Mouse (Mus musculus) MEL (cell line): ENCODE measurements around the gene Fnbp1. TPM values are rescaled to one million over a fixed set of nuclear protein-coding genes. Genes with fewer than 3 reads are reported as not detected.

Experiments
- DNase-seq: peaks from one replicate; pipeline ENCODE4 v3.0.0; 2011; ENCODE audit warnings: low read depth, low spot score
- H3K27ac ChIP-seq: 2 replicates; pipeline ENCODE4 v1.5.1; 2012; ENCODE audit warnings: low read depth, mild to moderate bottlenecking, control low read depth, low read length, moderate library complexity; ENCODE audit not compliant: control insufficient read depth
- H3K27me3 ChIP-seq, 2 experiments: fragments of 150-350 bp in 1 of 2; sonication (generic) in 1 of 2; 2 replicates each; pipeline ENCODE4 v1.6.1; 2012; ENCODE audit warnings: low read length in 2 of 2, mild to moderate bottlenecking in 2 of 2, improper control_type of control experiment in 1 of 2, moderate library complexity in 1 of 2; ENCODE audit not compliant: insufficient read depth in 2 of 2, control insufficient read depth in 1 of 2
- H3K36me3 ChIP-seq, 2 experiments: 2 replicates each; pipeline ENCODE4 v1.6.1; 2012 to 2014; ENCODE audit warnings: low read length in 2 of 2, improper control_type of control experiment in 1 of 2, inconsistent platforms in 1 of 2, mild to moderate bottlenecking in 1 of 2; ENCODE audit not compliant: insufficient read depth in 2 of 2, control insufficient read depth in 1 of 2
- H3K4me1 ChIP-seq, 2 experiments: fragments of 150-350 bp in 1 of 2; sonication (generic) in 1 of 2; 2 replicates each; pipeline ENCODE4 v1.6.1; 2012; ENCODE audit warnings: low read length in 2 of 2, improper control_type of control experiment in 1 of 2, mild to moderate bottlenecking in 1 of 2; ENCODE audit not compliant: insufficient read depth in 2 of 2, control insufficient read depth in 1 of 2
- H3K4me3 ChIP-seq, 2 experiments: fragments of 150-350 bp in 1 of 2; sonication (generic) in 1 of 2; 2 replicates each; pipeline ENCODE4 v1.5.1; 2012; ENCODE audit warnings: low read depth in 2 of 2, low read length in 2 of 2, mild to moderate bottlenecking in 2 of 2, moderate library complexity in 2 of 2, control low read depth in 1 of 2, improper control_type of control experiment in 1 of 2; ENCODE audit not compliant: control insufficient read depth in 1 of 2, insufficient read depth in 1 of 2
- H3K79me2 ChIP-seq: 2 replicates; pipeline ENCODE4 v1.6.1; 2012; ENCODE audit warnings: mild to moderate bottlenecking, low read length, moderate library complexity; ENCODE audit not compliant: control insufficient read depth, poor library complexity, insufficient read depth
- H3K9ac ChIP-seq: 2 replicates; pipeline ENCODE4 v1.6.1; 2012; ENCODE audit warnings: low read depth, mild to moderate bottlenecking, control low read depth, low read length, moderate library complexity; ENCODE audit not compliant: control insufficient read depth, poor library complexity, severe bottlenecking
- H3K9me3 ChIP-seq: fragments of 150-350 bp; sonication (generic); replicated peaks from 2 replicates; pipeline ENCODE4 v1.6.1; 2012; ENCODE audit warnings: mild to moderate bottlenecking, low read length, improper control_type of control experiment, moderate library complexity; ENCODE audit not compliant: insufficient read depth
- BHLHE40 ChIP-seq: IDR thresholded peaks from 2 replicates; pipeline ENCODE4 v1.6.1; 2012; ENCODE audit warnings: low read depth, mild to moderate bottlenecking, inconsistent platforms, low read length, improper control_type of control experiment, borderline replicate concordance
- CTCF ChIP-seq, 3 experiments: IDR thresholded peaks in 2 of 3; conservative IDR thresholded peaks in 1 of 3; 2 replicates each; pipeline ENCODE4 v1.5.1; 2011 to 2012; ENCODE audit warnings: low read length in 3 of 3, low read depth in 2 of 3, mild to moderate bottlenecking in 2 of 3, improper control_type of control experiment in 1 of 3, inconsistent platforms in 1 of 3, mixed read lengths in 1 of 3, moderate library complexity in 1 of 3; ENCODE audit not compliant: control insufficient read depth in 1 of 3, insufficient read depth in 1 of 3, poor library complexity in 1 of 3, severe bottlenecking in 1 of 3
- ELF1 ChIP-seq: IDR thresholded peaks from 2 replicates; pipeline ENCODE4 v1.6.1; 2014; ENCODE audit warnings: low read depth, mild to moderate bottlenecking, inconsistent platforms, low read length, improper control_type of control experiment, moderate library complexity
- EP300 ChIP-seq, 2 experiments: IDR thresholded peaks; 2 replicates each; pipeline ENCODE4 v1.6.1; 2011; ENCODE audit warnings: improper control_type of control experiment in 2 of 2, low read length in 2 of 2, low read depth in 1 of 2, mild to moderate bottlenecking in 1 of 2
- GABPA ChIP-seq: IDR thresholded peaks from 2 replicates; pipeline ENCODE4 v1.6.1; 2012; ENCODE audit warnings: low read depth, mild to moderate bottlenecking, inconsistent platforms, low read length, improper control_type of control experiment, moderate library complexity
- GATA1 ChIP-seq: IDR thresholded peaks from 2 replicates; pipeline ENCODE4 v1.6.1; 2011; ENCODE audit warnings: low read depth, low read length, improper control_type of control experiment
- JUND ChIP-seq: IDR thresholded peaks from 2 replicates; pipeline ENCODE4 v1.6.1; 2011; ENCODE audit warnings: low read depth, mild to moderate bottlenecking, improper control_type of control experiment, low read length
- MAFK ChIP-seq: IDR thresholded peaks from 2 replicates; pipeline ENCODE4 v1.6.1; 2011; ENCODE audit warnings: low read depth, mild to moderate bottlenecking, low read length, improper control_type of control experiment, borderline replicate concordance
- MAX ChIP-seq: IDR thresholded peaks from 2 replicates; pipeline ENCODE4 v1.6.1; 2011; ENCODE audit warnings: low read length, improper control_type of control experiment
- MXI1 ChIP-seq: IDR thresholded peaks from 2 replicates; pipeline ENCODE4 v1.6.1; 2011; ENCODE audit warnings: mild to moderate bottlenecking, low read depth, low read length, improper control_type of control experiment
- MYC ChIP-seq: IDR thresholded peaks from 2 replicates; pipeline ENCODE4 v1.6.1; 2011; ENCODE audit warnings: low read depth, mild to moderate bottlenecking, low read length, improper control_type of control experiment, moderate library complexity
- NELFE ChIP-seq: IDR thresholded peaks from 2 replicates; pipeline ENCODE4 v1.6.1; 2011; ENCODE audit warnings: low read depth, low read length, improper control_type of control experiment
- POLR2AphosphoS5 ChIP-seq: IDR thresholded peaks from 2 replicates; pipeline ENCODE4 v1.6.1; 2012; ENCODE audit warnings: low read depth, borderline replicate concordance, mild to moderate bottlenecking, inconsistent platforms, low read length, moderate library complexity, mixed read lengths
- SMC3 ChIP-seq: IDR thresholded peaks from 2 replicates; pipeline ENCODE4 v1.6.1; 2011; ENCODE audit warnings: low read depth, low read length, improper control_type of control experiment
- TBP ChIP-seq: IDR thresholded peaks from 2 replicates; pipeline ENCODE4 v1.8.0; 2011; ENCODE audit warnings: low read depth, low read length, improper control_type of control experiment
- TCF12 ChIP-seq: IDR thresholded peaks from 2 replicates; pipeline ENCODE4 v1.6.1; 2014; ENCODE audit warnings: low read depth, mild to moderate bottlenecking, inconsistent platforms, low read length, improper control_type of control experiment, moderate library complexity
- UBTF ChIP-seq: IDR thresholded peaks from 2 replicates; pipeline ENCODE4 v1.6.1; 2012; ENCODE audit warnings: low read depth, mild to moderate bottlenecking, inconsistent platforms, low read length, improper control_type of control experiment, moderate library complexity, borderline replicate concordance; ENCODE audit not compliant: insufficient read depth
- USF1 ChIP-seq: IDR thresholded peaks from 2 replicates; pipeline ENCODE4 v1.6.1; 2014; ENCODE audit warnings: low read depth, mild to moderate bottlenecking, inconsistent platforms, low read length, improper control_type of control experiment, moderate library complexity
- USF2 ChIP-seq, 2 experiments: IDR thresholded peaks; 2 replicates each; pipeline ENCODE4 v1.6.1; 2011 to 2012; ENCODE audit warnings: improper control_type of control experiment in 2 of 2, low read length in 2 of 2, borderline replicate concordance in 1 of 2, inconsistent platforms in 1 of 2, low read depth in 1 of 2, mild to moderate bottlenecking in 1 of 2; ENCODE audit not compliant: insufficient read depth in 1 of 2
- ZKSCAN1 ChIP-seq: IDR thresholded peaks from 2 replicates; pipeline ENCODE4 v1.6.1; 2012; ENCODE audit warnings: low read depth, mild to moderate bottlenecking, inconsistent platforms, low read length, improper control_type of control experiment, moderate library complexity
- polyA plus RNA-seq, 2 experiments: library from polyadenylated mRNA; stranded (reverse) in 1 of 2; unstranded in 1 of 2; fragments of >175 nt in 1 of 2; fragments of >200 nt in 1 of 2; gene quantifications; 2 replicates each; pipeline versions ENCODE4 v1.2.1 to v1.2.4; 2012; ENCODE audit warnings: low replicate concordance in 2 of 2, low read depth in 1 of 2; ENCODE audit not compliant: insufficient read length in 2 of 2, insufficient read depth in 1 of 2, missing spikeins in 1 of 2
- total RNA-seq: library from RNA; depleted of rRNA; stranded (reverse); fragments of 300-350 nt; gene quantifications from 2 replicates; pipeline ENCODE4 v1.2.3, GENCODE M21; 2012

Gene Fnbp1
- total and polyA plus RNA-seq, 3 experiments: 3.4 to 17.5 TPM; not detected in 1

- no peaks in the 10 kb centered on the region for H3K36me3 ChIP-seq
- no peaks in the 10 kb centered on the region for H3K27me3 ChIP-seq
- no peaks in the 10 kb centered on the region for H3K79me2 ChIP-seq
- H3K9me3 ChIP-seq: no peaks in the 10 kb centered on the region
- TF ChIP-seq SMC3: no peak
- H3K4me3 ChIP-seq: no peak overlapping the region
- DNase-seq: no peak
- no peaks in the 10 kb centered on the region for H3K4me1 ChIP-seq
- H3K9ac ChIP-seq: no peak overlapping the region
- no peak overlapping the region for H3K27ac ChIP-seq
Observed at GRCm38 (mm10) chr2:31040487-31040886, 101.3 kb downstream of the Fnbp1 start.

GRCm38 (mm10) chr2:31040043-31040442 lies 101.8 kb downstream of the Fnbp1 start:
- DNase-seq: no peak
- Histone ChIP-seq H3K4me3 (no peak overlapping the region), H3K36me3 (no peaks in the 10 kb centered on the region), H3K4me1 (no peaks in the 10 kb centered on the region), H3K27me3 (no peaks in the 10 kb centered on the region), H3K27ac (no peak overlapping the region)
- no peak for TF ChIP-seq ELF1
- TF ChIP-seq CTCF (IDR thresholded peaks at IDR 0.05 in 2 of 3, conservative IDR thresholded peaks at IDR 0.05 in 1 of 3; ENCODE audit: control insufficient read depth in 1 of 3, insufficient read depth in 1 of 3, low read depth in 2 of 3, low read length in 3 of 3, poor library complexity in 1 of 3, severe bottlenecking in 1 of 3): peak in 2 of 3 experiments; percentile 16 to 24; a peak in 2 of 6 replicates
- TF ChIP-seq, all 39 proteins: peak for 1
- Histone ChIP-seq H3K9ac (no peak overlapping the region), H3K79me2 (no peaks in the 10 kb centered on the region), H3K9me3 (no peaks in the 10 kb centered on the region)

GRCm38 (mm10) chr2:31036811-31037210 lies 105.0 kb downstream of the Fnbp1 start:
- Histone ChIP-seq H3K79me2 (no peaks in the 10 kb centered on the region), H3K27me3 (no peaks in the 10 kb centered on the region), H3K36me3 (no peaks in the 10 kb centered on the region), H3K27ac (no peak overlapping the region)
- TF ChIP-seq MXI1 (no peak), MAX (no peak), GABPA (no peak), MYC (no peak)
- TF ChIP-seq, all 39 proteins: peak for 0
- Histone ChIP-seq H3K4me3 (no peak overlapping the region), H3K9me3 (no peaks in the 10 kb centered on the region), H3K4me1 (no peaks in the 10 kb centered on the region), H3K9ac (no peak overlapping the region)
- no peak for DNase-seq

- H3K9ac ChIP-seq: no peak overlapping the region
- no peak overlapping the region for H3K27ac ChIP-seq
- H3K9me3 ChIP-seq: no peaks in the 10 kb centered on the region
- no peaks in the 10 kb centered on the region; a peak in 1 of 4 replicates for H3K36me3 ChIP-seq
- H3K4me3 ChIP-seq: no peak overlapping the region
- no peaks in the 10 kb centered on the region for H3K27me3 ChIP-seq
- H3K79me2 ChIP-seq: no peaks in the 10 kb centered on the region
- no peak for DNase-seq
- H3K4me1 ChIP-seq: no peaks in the 10 kb centered on the region
- no peak for TF ChIP-seq MAFK
- no peak for TF ChIP-seq USF1
- TF ChIP-seq MYC: no peak
- TF ChIP-seq CTCF (IDR thresholded peaks at IDR 0.05 in 2 of 3, conservative IDR thresholded peaks at IDR 0.05 in 1 of 3; ENCODE audit: control insufficient read depth in 1 of 3, insufficient read depth in 1 of 3, low read depth in 2 of 3, low read length in 3 of 3, poor library complexity in 1 of 3, severe bottlenecking in 1 of 3): no peak
- no peak for TF ChIP-seq ZKSCAN1
- no peak for TF ChIP-seq POLR2AphosphoS5
- no peak for TF ChIP-seq BHLHE40
- TF ChIP-seq ELF1: no peak
- TF ChIP-seq EP300 (IDR thresholded peaks at IDR 0.05; ENCODE audit: low read depth in 1 of 2, low read length in 2 of 2): no peak
- no peak for TF ChIP-seq UBTF
- TF ChIP-seq TCF12: no peak
- TF ChIP-seq USF2 (IDR thresholded peaks at IDR 0.05; ENCODE audit: borderline replicate concordance in 1 of 2, insufficient read depth in 1 of 2, low read depth in 1 of 2, low read length in 2 of 2): no peak
- no peak for TF ChIP-seq NELFE
- TF ChIP-seq TBP: no peak
- no peak for TF ChIP-seq GATA1
- no peak for TF ChIP-seq JUND
Observed at GRCm38 (mm10) chr2:31031972-31032371, 109.8 kb downstream of the Fnbp1 start.
